Mouse (Mus musculus): ENCODE results near the gene Osbpl3.

Osbpl3 gene

DNA sequence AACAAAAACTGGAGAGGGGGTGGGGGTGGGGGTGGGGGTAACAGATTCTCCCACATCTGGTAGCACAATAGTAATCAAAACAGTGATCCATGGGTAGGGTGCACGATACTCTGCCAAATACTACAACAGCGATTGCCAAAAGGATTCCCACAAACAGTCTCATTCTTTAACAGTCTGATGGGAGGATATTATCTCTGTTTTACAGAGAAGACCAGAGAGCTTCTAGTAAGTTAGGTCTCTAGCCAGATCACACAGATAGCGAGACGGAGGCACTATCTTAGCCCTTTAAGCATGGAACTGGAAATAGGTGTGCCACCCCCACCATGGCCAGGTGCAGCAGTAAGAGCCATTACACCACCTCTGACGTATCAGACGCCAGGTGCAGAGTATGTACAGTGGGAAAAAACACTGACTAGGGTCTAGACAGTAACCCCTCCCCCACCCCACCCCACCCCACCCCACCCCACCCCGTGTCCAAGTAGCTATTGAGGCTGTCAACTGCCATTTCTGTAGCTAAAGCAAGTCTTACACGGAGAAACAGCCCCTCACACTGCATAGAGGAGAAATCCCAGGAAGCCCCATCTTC, 84.4 kb downstream of the Osbpl3 start:
- DNase-seq (ENCODE audit: low spot score), result no peak

DNA sequence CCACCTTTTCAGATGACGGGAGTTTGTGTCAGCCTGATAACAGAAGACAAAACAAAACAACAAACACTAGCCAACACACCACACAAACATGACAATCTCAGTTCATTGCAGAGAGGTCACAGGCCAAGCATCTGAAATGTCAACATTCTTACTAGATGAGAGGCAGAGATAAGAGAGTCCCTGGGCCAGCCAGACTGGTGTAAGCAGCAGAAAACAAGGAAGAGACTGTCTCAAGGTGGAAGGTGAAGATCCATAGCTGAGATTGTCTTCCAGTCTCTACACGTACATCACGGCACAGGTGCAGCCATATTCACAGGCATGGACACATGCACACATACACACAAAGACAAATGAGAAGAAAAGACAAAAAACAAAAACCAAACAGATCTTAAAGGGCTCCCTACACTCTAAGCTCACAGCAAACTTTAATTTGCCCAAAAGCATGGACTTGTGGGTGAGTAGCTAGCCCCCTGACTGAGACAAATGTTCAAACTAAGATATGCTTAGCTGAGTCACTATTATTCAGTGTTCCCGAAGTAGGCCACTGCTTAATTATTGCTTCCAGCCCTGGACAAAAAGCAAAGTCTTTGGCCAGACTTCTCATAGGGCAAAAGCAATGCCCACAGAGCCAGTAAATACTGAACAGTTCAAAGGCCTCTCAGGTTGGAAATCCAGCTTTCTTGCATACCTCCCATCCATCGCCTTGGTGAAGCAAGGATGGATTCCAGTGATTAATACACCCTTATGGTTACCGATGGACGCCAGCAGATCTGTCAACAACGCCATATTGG, 87.3 kb downstream of the Osbpl3 start:
- DNase-seq (ENCODE audit: low spot score), result no peak

DNA sequence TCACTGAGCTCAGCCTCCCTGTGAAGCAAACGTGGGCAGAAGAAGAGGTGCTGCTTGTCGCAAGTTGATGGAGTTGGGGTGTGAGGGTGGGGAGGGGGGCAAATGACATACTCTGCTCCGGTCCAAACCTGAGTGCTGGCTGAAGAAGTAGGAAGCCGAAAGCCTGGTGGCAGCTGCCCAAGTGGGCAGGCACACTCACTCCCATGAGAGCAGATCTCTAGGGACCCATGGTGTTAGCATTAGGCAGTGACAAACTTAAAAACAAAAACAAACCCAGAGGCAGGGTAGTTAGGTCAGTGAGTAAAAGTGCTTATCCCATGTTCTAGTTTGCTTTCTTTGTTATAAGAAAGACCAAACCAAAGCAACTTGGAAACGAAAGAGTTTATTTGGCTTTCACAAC, 88.2 kb downstream of the Osbpl3 start:
- DNase-seq (ENCODE audit: low spot score), result no peak

DNA sequence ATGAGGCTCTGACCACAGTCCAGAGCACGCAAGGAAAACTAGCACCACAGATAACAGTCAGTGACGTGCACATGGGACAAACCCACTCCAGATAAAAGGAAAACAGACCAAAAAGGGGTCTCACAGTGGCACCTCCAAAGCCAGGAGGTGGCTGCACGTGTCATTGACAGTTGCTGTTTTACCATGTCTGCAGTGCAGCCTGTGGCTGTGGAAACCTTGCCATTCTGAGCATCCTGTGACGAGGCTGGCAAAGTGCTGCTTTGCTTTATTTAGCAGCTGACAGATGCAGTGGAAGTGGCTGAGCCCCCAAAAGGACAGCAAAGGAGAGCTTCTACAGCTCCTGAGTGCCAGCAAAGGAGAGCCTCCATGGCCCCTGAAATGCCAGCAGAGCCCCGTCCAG, 89.3 kb downstream of the Osbpl3 start:
- DNase-seq (ENCODE audit: low spot score), result no peak

DNA sequence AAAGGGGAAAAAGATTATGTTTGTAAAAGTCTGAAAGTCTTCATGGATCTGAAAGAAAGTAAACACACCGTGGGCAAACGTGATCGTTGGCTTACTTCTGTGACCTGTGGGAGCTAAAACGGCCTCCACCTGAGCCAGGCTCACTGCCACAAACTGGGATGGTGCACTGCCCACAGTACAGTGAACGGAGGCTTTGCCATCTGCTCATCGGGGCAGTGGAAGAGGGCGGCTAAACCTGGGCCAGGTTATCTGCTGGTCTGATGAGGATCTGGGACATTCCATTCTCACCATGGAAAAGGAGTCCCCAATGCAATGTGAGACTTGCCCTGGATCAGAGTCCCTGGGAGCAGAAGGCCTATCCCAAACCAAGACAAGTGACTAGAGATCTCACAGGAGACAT, 89.7 kb downstream of the Osbpl3 start:
- no peak for DNase-seq (ENCODE audit: low spot score)

DNA sequence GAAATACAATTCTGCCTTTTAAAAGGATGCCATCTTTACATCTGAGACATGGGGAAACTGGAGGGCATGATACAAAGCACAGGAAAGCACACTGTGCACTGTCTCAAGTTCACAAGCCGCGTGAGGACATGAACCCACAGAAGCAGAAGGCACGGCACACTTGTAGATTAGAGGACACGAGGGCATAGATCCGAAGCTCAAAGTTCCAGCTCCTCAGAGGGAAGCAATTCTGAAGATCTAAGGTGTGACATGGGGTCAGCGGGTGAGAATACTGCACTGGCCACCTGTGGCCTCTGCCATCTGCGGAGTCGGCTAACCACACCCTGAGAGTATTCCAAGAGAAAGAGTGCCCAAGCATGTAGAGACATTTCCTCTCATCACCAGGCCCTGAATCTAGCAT, 91.6 kb downstream of the Osbpl3 start:
- no peak for DNase-seq (ENCODE audit: low spot score)

DNA sequence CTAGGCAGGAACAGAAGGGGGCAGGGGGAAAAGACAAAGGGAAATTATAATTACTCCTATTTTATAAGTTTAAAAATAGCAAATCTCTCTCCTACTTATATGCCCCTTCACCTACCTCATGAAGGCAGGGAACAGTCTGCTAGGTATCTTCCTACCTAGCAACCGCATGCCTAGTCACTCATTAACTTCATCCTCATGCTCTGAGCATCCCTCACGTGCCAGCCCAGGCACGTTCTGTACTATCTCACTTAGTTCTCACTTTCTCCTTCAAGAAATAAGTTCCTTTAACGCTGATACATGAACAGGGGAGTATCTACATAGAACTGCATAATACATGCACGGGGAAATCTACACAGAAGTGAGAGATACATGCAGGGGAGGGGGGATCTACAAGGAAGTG, 92.6 kb downstream of the Osbpl3 start:
- DNase-seq (ENCODE audit: low spot score), result no peak

DNA sequence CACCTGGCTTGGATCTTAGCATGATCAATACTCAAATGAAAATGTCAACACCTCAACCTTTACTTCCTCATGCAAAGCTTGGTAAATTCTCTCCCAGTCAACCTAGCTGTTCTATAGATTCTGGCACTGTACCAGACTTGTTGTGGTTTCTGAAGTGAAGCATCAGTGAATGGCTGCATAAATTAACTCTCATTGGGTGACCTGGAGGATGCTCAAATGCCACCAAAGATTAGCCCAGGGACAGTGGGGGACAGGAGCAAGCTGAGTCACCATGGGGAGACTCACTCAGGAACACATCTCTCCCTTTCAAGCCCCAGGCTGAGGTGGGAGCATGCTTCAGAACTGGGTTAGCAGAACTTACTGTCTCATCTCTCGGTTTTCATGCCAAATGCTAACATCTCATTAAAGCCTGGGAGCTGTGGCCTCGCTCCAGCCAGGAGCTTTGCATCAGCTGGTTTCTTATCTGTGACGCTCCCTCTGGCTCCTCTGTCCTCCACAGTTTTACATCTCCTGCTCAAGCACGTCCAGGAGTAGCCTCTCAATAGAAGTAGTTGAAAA, 93.2 kb downstream of the Osbpl3 start:
- no peak for DNase-seq (ENCODE audit: low spot score)

DNA sequence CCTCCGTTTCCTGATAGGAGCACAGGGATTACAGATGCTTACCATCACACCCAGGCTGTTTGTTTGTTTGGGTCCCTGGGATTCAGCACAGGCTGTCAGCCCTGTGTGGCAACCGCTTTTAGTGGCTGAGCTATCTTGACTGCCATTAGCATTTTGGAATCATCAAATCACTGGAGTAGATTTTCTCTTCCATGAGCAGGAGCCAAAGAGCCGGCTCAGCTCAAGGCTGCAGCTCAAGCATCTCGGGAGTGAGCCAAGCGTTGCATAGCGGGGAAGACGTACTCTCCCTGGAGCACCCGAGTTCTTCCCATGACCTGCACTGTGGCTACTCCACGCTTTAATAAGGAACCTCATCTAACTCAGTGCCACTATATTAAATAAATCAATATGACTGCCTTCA, 93.8 kb downstream of the Osbpl3 start:
- DNase-seq (ENCODE audit: low spot score), result no peak

DNA sequence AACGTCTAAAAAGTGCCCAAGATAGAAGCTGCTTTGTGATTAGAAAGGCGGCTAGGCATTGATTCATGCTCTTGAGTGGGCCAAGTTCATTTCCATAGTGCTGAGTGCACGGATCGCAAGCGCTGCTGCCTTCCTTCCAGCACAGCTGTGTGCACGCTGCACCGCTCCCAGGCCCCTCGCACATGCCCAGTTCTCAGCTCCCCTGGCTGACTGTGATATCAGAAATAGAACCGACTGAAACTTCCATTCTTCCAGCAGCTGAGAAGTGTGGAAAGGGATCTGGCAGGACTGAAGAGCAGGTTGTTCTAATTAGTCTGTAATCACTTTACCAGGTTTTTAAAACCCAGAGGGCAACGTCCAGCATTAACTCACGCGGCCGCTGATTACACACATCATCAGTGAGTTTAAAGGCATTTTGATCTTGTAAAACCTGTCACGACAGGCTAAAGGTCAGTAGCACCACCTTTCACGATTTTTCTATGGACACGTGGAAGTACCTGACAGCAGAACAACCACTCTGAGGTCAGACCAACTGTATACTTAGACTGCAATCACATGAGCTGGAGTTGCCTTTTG, 97.8 kb downstream of the Osbpl3 start:
- DNase-seq (ENCODE audit: low spot score), result no peak

DNA sequence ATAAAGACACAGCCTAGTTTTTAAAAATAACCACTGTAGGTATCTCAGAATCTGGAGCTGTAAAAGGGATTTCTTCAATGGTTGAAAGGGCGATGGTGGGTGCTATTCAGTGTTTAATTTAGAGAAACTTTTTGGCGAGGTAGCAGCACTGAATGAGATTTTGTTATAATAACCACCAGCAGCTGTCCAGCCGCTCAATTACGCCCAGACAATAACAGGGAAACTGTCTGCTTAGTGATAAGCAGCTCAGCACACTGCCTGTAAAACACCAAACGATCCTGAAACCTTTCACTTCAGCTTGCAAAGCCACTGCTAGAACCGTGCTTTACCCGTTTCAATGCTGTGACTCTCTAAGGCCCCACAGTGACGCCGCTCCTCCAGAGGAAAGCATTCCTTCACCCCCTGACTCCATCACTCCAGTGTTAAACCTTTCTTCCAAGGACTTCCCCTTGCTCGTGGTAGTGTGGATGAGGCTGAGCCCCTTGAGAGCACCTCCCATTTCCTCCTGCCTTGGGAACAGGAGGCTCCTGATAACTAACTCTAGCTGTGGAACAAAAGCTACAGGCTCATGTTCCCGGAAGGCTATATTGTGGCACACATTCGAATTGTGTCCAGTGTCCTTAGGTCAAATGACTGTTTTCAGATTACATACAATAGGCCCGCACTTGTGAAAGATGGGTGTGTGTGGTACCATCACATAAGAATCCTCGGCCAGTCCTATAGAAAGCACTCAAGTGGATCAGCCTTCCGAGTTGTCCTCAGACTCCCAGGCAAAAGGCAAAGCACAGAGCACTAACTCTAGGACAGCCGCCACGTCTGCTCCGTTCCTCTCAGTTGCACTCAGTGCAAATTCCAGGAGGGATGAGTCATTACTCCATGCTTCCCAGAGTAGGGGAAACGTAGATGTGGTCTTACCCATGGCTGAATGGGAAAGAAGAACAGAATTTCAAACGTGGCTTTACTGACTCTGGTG, 101.0 kb downstream of the Osbpl3 start:
- DNase-seq (ENCODE audit: low spot score), result no peak

DNA sequence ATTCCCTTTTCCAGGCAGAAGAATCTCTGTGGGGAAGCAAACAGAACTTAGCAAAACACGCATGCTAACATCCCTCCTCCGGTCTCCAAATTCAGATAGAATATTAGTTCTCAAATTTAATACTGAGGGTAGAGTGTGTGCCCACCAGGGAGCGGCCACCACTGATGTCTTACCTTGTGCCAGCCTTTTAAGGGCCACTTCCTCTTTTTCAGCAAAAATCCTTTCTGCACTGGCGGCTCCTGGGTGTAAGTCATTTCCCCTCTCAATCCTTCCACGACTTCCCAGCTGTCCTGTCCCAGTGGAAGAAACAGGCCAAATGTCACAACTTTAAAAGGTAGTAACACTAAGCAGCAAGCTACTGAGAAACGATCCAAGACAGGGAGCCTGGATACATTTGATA, 103.2 kb downstream of the Osbpl3 start:
- DNase-seq (ENCODE audit: low spot score), result no peak

DNA sequence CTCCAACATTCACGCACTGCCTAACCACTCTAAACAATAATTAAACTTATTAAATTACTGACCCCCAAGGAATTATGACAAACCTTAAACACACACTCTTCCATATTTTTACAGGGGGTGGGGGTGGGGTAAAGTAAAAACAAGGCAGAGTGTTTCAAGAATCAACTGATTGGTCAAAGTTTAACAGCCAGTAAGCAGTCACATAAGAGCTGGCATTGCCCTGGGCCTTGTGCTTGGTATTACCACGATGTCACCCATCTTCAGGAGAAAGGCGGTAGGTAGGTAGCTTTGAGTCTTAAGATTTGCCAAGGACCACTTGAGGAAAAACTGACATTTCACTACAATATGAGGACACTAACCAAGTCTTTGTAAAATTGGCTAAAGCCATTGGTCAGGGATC, 105.1 kb downstream of the Osbpl3 start:
- no peak for DNase-seq (ENCODE audit: low spot score)

DNA sequence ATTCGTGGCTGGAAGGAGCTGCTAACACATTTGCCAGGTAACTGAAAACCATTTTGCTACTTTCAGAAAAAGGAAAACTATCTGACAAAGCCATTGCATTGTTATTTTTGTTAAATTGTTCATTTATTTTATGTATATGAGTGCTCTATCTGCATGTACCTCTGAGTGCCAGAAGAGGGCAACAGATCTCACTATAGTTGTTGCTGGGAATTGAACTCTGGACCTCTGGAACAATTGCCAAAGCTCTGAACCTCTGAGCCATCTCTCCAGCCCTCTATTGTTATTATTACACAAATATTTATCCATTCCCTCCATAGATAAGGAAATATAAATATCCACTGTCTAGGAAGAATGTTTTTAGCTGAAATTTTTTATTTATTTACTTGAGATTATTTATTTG, 107.4 kb downstream of the Osbpl3 start:
- no peak for DNase-seq (ENCODE audit: low spot score)

DNA sequence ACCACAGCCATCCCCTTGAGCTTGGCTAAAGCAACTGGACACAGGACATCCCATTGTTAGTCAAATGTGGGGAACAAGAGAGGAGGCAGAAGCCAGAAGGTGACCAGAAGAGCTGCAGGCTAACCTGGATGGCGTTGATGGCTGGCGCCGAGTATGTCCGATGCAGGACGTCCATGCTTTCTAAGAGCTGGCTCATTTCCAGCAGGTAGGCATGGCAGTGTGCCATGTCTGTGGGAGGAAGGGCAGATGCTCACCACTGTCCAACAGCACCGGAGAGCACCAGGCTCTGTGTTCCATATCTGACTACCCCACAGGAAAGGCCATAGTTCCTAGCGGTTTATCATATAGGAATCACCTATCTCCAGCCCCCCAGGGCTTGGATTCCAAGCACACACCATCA, 109.8 kb downstream of the Osbpl3 start:
- DNase-seq (ENCODE audit: low spot score), result no peak

DNA sequence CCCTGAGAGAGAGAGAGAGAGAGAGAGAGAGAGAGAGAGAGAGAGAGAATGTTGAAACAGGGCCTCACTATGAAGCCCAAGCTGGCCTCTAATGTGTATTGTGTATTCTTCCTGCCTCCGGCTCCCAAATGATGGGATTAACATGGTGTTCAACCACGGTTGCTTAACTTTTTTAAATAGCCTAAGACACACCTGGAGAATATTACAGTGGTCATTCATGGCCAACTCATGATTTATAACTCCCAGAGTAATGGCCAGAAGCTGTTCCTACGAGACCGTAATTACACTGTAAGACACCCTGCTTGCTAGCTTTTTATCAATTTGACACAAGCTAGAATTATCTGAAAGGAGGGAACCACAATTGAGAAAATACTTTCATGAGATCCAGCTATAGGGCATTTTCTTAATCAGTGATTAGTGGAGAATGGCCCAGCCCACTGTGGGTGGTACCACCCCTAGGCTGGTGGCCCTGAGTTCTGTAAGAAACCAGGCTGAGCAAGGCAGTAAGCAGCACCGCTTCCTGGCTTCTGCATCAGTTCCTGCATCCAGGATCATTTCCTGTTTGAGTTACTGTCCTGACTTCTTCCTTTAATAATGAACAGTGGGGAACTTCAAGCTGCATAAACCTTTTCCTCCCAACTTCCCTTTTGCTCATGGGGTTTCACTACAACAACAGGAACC, 115.6 kb downstream of the Osbpl3 start:
- no peak for DNase-seq (ENCODE audit: low spot score)

DNA sequence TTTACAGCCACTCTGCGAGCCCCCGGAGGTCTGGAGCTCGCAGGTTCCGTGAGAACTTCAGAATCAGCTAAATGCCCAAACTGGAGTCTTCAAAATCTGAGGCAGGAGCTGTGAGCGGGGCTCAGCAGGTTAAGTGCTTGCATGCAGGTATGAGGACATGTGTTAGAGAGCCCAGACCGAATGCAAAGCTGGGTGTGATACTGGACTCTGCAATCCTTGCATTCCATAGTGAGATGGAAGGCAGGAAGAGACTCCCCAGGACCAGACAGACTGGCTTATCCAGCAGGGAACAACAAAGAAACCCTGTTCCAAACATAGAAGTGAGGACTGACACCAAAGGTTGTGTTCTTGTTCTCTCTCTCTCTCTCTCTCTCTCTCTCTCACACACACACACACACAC, 118.6 kb downstream of the Osbpl3 start:
- DNase-seq (ENCODE audit: low spot score), result no peak

DNA sequence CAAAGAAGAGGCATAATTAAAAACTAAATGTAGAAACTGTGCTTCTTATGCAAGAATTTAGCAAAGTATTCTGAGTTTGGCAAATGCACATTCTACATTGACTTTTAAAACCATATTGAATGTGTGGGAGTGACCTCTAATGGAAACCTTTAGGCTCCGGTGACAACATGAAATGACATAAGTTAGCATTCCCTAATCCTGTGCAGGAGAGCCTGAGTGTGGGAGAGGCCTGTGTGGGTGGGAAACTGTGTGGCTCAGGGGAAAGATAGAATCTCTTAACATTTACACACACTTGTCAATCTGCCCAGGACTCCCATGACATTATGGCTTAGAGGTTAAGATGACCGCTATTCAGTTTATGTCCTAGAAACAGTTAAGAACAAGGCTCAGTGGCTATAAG, 119.6 kb downstream of the Osbpl3 start:
- no peak for DNase-seq (ENCODE audit: low spot score)

DNA sequence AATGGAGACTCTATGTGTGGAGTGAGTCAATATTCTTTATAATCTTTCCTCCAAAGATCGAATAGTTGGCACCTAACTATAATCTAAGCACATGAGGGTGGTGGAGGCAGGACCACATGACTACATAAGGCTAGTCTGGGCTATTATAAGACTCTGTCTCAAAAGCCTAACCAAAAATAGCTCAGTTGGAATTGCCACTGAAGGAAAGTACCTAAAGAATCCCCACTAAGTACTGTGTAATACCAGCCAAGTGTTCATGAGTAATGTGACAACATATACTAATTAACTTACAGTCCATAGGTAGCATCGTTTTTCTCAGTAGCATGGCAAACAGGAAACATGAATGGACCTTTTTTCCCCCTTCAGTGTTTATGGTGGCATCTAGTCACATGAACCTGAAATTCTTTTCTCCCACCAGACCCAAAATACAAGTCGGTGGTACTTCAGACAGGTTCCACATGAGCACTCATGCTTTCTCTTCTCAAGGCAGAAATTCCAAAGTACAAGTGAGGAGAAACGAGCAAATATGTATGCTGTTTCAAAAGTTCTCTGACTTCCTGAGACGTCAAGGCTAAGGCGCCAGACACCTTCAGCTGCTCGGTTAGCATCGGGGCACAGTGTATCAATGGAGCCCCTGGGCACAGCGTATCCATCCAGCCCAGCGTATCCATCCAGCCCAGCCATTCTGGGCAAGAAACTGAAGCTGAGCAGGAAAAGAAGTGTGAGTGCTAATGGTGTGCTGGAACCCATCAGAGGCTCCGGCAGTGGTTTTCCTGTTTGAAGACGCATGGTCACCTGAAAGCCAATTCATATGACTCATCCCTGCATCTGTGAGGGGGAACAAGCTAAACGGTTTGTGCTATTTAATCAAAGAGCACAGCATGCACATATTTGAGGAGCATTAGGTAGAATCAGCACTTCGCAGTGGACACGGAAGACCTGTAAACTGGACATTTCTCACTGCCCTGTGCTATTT, 120.9 kb downstream of the Osbpl3 start:
- no peak for DNase-seq (ENCODE audit: low spot score)

DNA sequence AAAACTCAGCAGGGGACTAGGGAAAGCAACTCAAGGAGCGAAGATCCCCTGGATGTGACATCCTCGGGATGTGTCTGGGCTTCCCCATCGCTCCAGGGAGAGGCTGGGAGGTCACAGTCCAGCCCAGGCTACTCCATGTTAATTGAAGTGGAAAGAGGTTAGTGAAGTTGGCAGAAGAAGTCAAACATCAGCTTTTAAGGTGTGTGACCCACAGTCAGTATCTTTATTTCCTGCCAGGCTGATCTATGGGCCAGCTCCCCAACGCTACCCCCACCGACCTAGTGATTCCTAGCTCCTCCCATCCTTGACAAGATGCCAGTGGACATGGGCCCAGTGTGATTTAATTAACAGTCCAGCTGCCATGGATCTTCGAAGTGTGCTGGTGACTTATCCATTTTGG, 122.7 kb downstream of the Osbpl3 start:
- DNase-seq (ENCODE audit: low spot score), result no peak

Data from spleen, adult 12 weeks (tissue).